Mouse (Mus musculus) right cerebral cortex, postnatal 14 days (tissue): ENCODE measurements at regions not wholly inside any gene's neighbourhood (a gene's known extent, or its start where the extent isn't known, plus 50 kb on each side); places are given as distances from the start of the nearest gene placed in this dataset.
A peak's percentile ranks its signal among the peaks of the same experiment; 100 is the strongest.

ENCODE experiments used
- DNase-seq: peaks from one replicate; pipeline ENCODE4 v3.0.0; 2022

DNA sequence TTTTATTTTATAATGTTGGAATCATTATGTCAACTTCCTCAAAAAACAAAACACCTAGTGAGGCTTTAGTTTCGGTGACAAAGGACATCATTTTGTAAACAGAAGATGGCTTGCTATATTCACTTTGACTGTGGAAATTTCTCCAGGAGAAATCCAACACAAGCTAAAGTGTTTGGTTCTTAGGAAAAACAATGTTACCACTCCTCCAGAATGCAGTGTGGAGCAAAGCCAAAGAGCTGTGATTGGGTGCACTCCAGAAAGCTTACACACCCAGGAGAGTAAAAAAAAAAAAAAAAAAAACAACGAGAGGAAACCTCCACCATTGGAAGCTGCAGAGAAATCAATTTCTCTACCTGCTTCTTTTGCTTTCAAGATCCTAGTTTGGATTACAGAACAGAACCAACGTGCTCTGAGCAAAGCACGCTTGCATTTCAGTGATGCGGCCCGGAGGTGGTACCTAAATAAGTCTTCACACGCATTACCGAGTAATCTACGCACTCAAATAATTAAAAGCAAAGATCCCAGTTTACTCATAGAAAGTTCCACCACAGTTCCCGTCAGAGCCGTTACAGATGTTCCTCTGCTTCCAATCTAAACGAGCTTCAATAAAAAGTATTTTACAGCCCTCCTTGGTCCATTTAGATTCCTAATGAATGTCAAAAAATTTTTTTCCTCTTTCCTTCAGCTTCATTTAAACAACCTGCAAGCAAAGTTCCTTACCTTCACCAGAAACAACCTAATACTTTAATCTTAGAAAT lies 199.5 kb upstream of the Gk2 start:
- no peak for DNase-seq

GRCm38 (mm10) chr5:97655266-97655665 lies 198.4 kb upstream of the Gk2 start:
- no peak for DNase-seq

DNA sequence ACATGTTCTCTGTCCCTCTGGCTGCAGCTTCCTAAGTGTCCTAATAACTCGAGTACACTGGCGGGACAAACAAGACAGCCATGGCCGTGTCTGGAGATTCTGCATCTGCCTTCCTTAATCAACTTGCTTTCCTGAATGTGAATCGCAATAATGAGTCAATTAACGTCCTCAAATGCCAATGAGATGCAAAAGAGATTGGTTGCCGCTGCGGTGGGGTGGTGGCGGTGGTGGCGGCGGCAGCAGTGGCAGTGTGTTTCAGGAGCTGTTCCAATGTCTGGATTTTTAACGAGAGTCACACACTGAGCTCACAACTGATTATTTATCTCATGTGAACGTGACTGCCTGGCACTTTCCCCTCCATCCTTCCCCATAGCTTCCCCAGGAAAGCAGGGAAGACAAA lies 197.6 kb upstream of the Gk2 start:
- DNase-seq: no peak

DNA sequence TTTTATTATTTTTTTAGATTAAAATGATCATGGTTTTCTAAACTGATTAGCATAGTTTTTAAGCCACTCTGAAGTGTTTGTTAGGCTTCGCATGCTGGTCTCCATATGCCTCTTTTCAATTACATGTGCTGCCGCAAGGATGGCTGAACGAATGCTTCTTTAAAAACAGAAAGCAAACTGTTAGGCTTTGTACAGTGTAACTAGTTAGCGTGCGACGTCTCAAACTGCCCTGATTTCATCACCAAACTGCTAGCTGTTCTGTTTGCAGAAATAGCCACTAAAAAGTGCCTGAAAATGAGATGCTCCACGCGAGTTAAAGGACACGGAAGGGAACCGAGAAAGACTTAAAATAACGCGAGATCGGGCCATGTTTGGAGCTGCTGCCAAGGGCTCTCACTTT lies 185.4 kb upstream of the Gk2 start:
- DNase-seq: no peak

DNA sequence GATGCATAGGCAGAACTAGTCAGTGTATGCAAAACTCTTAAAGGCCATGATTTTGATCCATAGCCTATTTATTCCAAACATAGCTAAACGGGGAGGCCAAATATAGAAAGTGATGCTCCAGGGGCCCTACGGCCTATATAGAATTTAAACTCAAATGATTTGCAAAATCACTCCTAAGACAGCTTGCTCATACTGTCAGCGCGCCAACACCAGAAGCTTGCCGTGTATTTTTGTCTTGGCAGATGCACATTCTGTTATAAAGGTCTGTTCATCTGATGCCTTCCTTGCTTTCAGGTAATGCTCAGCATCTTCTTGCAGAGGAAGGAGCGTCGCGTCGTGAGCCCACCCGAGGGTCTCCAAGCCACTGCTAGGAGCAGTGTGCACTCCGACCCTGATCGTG lies 184.8 kb upstream of the Gk2 start:
- DNase-seq: peak; percentile 71

DNA sequence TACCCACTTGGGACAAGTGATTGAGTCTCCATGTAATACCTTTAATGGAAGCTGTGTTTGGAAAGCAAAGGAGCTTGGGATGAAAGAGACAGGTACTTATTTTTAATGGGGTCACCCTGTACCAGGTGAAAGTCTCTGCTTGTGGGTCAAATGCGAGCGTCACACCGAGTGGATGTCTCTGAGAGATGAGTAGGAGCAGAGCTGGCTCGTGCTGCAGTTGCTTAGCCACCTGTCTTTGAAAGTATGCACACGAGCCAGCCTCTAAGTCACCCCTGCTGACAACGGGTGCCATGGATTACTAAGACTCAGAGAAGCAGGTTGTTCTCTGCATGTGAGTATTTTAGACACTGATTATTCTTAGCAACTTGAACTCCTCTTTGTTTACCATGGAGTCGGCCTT lies 179.5 kb upstream of the Gk2 start:
- DNase-seq: no peak

DNA sequence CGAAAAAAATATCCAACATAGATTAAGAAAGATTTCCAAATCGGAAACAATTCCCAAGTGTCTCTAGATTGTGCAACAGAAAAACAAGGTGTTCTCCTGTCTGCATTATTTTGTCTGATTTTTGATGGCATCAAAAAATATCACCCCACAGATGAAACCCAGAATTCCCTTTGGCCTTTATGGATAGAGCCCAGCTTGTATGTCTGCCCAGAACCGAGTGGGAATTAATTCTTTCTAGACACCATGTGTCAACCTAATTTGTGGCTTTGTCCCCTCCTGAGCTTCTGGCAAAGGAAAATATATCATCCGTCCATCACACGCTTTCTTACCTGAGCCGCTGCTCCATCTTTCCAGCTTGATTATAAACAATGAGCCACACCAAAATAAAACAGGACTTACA lies 176.9 kb upstream of the Gk2 start:
- DNase-seq: no peak

DNA sequence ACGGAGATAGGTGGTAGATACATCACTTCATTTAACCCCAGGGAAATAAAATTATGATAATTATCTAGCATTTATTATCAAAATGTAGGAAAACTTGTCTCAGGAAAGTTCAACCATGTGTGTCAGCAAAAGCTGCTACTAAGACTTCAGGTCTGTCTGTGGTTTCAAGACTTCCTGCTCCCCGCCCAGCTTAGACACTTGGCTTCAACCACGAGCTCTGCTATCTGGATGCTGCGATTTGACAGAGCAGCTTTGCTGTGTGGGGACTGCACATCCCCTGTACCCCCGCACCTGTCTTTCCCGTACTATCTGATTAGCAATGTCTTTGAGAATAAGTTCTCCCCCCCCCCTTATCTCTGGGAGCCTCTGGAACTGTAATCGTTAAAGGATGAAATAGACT lies 176.0 kb upstream of the Gk2 start:
- DNase-seq: no peak

- DNase-seq: no peak
Observed at GRCm38 (mm10) chr5:97625200-97625599, 168.4 kb upstream of the Gk2 start.

GRCm38 (mm10) chr5:97619890-97620289 lies 163.1 kb upstream of the Gk2 start:
- no peak for DNase-seq

DNA sequence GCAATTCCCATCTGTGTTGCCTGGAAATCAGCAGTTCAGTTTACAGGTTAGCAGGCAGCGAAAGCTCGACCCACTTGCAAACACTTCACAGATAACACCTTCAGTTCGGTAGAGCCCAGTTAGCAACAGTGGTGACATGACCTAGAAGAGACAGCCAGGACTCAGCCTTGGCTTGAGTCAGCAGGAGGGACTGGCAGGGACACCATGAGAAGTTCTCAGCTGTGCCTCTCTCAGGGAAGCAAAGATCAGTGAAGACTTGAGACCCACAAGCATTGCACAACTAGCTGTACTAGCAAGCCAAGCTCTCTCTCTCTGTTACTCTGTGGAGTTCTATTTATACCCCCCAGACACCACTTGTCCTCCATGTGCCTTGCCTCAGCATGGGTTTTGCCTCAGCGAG lies 161.6 kb upstream of the Gk2 start:
- DNase-seq: no peak

- no peak for DNase-seq
Observed at GRCm38 (mm10) chr5:97602176-97602575, 145.4 kb upstream of the Gk2 start.

GRCm38 (mm10) chr5:97601384-97601783 lies 144.6 kb upstream of the Gk2 start:
- no peak for DNase-seq

- DNase-seq: no peak
Observed at GRCm38 (mm10) chr5:97598741-97599140, 141.9 kb upstream of the Gk2 start.

DNA sequence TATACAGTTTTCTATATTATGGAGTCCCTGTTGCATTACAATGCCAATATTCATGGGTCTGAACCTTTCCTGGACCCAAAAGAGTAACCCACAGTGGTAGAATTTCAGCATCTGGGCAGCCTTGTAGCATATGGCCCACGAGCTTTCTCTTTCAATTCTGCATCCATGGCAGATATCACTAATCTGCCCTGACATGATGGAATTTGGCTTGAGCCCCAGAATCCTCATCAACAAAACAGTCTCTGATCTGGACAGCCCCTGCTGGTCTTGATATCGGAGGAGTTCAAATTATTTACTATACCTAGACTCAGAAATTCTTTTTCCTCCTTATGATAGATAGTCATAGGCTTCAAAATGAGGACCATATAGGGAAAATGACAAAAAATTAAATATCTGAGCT lies 139.1 kb upstream of the Gk2 start:
- DNase-seq: no peak

GRCm38 (mm10) chr5:97594081-97594480 lies 137.3 kb upstream of the Gk2 start:
- no peak for DNase-seq

GRCm38 (mm10) chr5:97582509-97582908 lies 125.7 kb upstream of the Gk2 start:
- DNase-seq: no peak

GRCm38 (mm10) chr5:97565486-97565885 lies 108.7 kb upstream of the Gk2 start:
- DNase-seq: no peak

DNA sequence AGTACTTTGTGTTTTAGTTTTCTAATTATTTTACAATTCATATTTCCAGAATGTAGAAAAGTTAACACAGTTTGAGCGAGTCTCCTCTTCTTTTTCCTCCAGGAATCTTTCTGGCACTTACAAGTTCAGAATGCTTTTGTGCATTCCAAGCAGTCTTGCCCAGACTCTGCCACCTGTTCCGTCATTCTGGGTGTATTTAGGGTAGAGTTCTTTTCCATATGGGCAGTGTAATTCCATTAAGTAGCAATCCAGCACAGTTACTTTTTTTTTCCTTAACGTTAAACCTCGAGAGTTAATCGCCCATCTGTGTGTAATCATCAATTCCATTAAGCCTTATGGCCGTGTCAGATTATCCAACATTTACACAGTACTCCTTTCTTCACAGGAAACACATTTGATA lies 106.9 kb upstream of the Gk2 start:
- no peak for DNase-seq

GRCm38 (mm10) chr5:97554274-97554673 lies 97.5 kb upstream of the Gk2 start:
- DNase-seq: no peak

DNA sequence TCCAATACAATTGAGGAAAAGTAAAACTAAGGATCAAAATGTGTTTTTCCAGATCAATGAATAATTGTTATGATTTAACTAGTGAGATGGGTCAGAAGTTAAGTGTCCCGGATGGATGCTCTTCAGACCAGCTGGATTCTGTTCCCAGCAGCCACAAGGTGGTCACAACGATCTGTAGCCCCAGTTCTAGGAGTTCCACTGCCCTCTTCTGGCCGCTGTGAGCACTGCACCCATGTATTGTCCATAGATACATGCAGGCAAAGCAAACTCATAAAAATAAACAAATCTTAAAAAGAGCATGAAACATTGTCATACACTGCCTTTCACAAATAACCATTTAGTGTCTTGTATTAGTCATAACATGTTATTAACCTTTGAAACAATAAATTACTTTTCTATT lies 96.3 kb upstream of the Gk2 start:
- DNase-seq: peak; percentile 23

- DNase-seq: no peak
Observed at GRCm38 (mm10) chr5:97537492-97538257, 80.9 kb upstream of the Gk2 start.

DNA sequence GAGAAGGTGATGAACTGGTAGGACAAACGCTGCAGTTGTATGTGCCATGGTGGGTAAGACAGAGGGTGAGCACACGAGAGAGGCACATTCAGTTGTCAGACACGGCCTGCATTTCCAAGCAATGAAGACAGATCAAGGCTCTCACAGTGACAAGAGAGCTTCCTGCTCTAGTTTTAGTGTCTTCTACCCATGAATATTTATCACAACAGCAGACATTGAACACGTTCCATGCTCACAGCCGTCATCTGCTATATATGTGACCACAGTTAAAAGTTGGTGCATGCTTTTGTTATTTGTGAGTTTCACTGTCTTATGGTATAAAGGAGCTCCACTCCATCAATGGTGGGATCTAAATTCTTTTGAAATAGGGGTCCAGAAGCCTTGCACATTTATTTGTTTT lies 76.9 kb upstream of the Gk2 start:
- DNase-seq: no peak

DNA sequence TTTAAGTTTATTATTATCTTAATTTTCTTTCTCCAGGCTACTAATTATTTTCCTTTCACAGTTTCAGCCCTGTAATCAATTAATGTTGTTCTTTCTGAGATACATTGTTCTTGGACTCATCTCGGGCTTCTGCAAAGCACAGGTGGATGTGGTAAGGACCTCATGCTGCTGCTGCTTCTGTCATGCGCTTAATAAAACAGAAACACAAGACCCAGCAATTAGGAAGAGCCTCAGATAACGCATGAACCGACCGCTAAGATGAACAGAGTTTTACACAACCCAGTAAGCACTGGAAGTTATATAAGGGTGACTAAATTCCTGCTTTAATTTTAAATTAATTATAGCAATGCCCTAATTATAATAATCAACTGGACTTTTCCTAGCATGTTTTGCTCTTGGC lies 70.7 kb upstream of the Gk2 start:
- no peak for DNase-seq
